Mouse (Mus musculus): ENCODE measurements at regions not wholly inside any gene's neighbourhood (a gene's known extent, or its start where the extent isn't known, plus 50 kb on each side); places are given as distances from the start of the nearest gene placed in this dataset.

- DNase-seq = no peak
- no peak overlapping the region for H3K27ac ChIP-seq
- intact Hi-C loops (cut with DNase I) = no loop called here
- H3K4me3 ChIP-seq = no peak overlapping the region
- TF ChIP-seq CTCF (IDR thresholded peaks at IDR 0.05) = no peak
Observed at GRCm38 (mm10) chr10:117496064-117497011, 116.5 kb upstream of the Cpsf6 start.

- intact Hi-C loops (cut with DNase I) = no loop called here
- no peak for TF ChIP-seq CTCF (IDR thresholded peaks at IDR 0.05)
- no peak overlapping the region for H3K27ac ChIP-seq
- no peak for DNase-seq
- peak overlapping the region; percentile 63 for H3K4me3 ChIP-seq
Observed at GRCm38 (mm10) chr10:117494171-117494701, 114.4 kb upstream of the Cpsf6 start.

- no peak for DNase-seq
- intact Hi-C loops (cut with DNase I) = no loop called here
- no peak for TF ChIP-seq CTCF (IDR thresholded peaks at IDR 0.05)
- H3K27ac ChIP-seq = no peak overlapping the region
- H3K4me3 ChIP-seq = no peak overlapping the region
Observed at GRCm38 (mm10) chr10:117493824-117494121, 114.0 kb upstream of the Cpsf6 start.

GRCm38 (mm10) chr10:117493091-117493823 lies 113.4 kb upstream of the Cpsf6 start:
- intact Hi-C loops (cut with DNase I) = no loop called here
- TF ChIP-seq CTCF (IDR thresholded peaks at IDR 0.05) = no peak
- H3K27ac ChIP-seq = no peak overlapping the region
- DNase-seq = no peak
- no peak overlapping the region for H3K4me3 ChIP-seq

- no peak for TF ChIP-seq CTCF (IDR thresholded peaks at IDR 0.05)
- Histone ChIP-seq H3K27ac (no peak overlapping the region), H3K4me3 (no peak overlapping the region)
- intact Hi-C loops (cut with DNase I) = no loop called here
- DNase-seq = no peak
Observed at GRCm38 (mm10) chr10:117492391-117492990, 112.7 kb upstream of the Cpsf6 start.

- no peak for TF ChIP-seq CTCF (IDR thresholded peaks at IDR 0.05)
- no peak for DNase-seq
- intact Hi-C loops (cut with DNase I) = no loop called here
Observed at GRCm38 (mm10) chr10:117491711-117492110, 111.9 kb upstream of the Cpsf6 start.

GRCm38 (mm10) chr10:117490851-117491595 lies 111.2 kb upstream of the Cpsf6 start:
- no peak for TF ChIP-seq CTCF (IDR thresholded peaks at IDR 0.05)
- intact Hi-C loops (cut with DNase I) = no loop called here
- DNase-seq = no peak
- H3K27ac ChIP-seq = no peak overlapping the region
- no peak overlapping the region for H3K4me3 ChIP-seq

More at GRCm38 (mm10) chr10:117491711-117492110, 111.9 kb upstream of the Cpsf6 start:
- no peak overlapping the region for H3K4me3 ChIP-seq
- no peak overlapping the region for H3K27ac ChIP-seq

GRCm38 (mm10) chr10:117483091-117483600 lies 103.3 kb upstream of the Cpsf6 start:
- H3K4me3 ChIP-seq = no peak overlapping the region
- TF ChIP-seq CTCF (IDR thresholded peaks at IDR 0.05) = no peak
- no peak for DNase-seq
- no peak overlapping the region for H3K27ac ChIP-seq
- intact Hi-C loops (cut with DNase I) = no loop called here

GRCm38 (mm10) chr10:117482361-117482760 lies 102.5 kb upstream of the Cpsf6 start:
- H3K4me3 ChIP-seq = no peak overlapping the region
- intact Hi-C loops (cut with DNase I) = no loop called here
- no peak overlapping the region for H3K27ac ChIP-seq
- TF ChIP-seq CTCF (IDR thresholded peaks at IDR 0.05) = no peak
- no peak for DNase-seq

GRCm38 (mm10) chr10:117481341-117481990 lies 101.7 kb upstream of the Cpsf6 start:
- no peak for DNase-seq
- no peak for TF ChIP-seq CTCF (IDR thresholded peaks at IDR 0.05)
- H3K4me3 ChIP-seq = no peak overlapping the region
- no peak overlapping the region for H3K27ac ChIP-seq
- intact Hi-C loops (cut with DNase I) = no loop called here

- no peak overlapping the region for H3K27ac ChIP-seq
- TF ChIP-seq CTCF (IDR thresholded peaks at IDR 0.05) = no peak
- no peak for DNase-seq
- no peak overlapping the region for H3K4me3 ChIP-seq
- intact Hi-C loops (cut with DNase I) = no loop called here
Observed at GRCm38 (mm10) chr10:117480456-117480850, 100.6 kb upstream of the Cpsf6 start.

Measured in gastrocnemius, adult 2 months (tissue).